Mouse (Mus musculus): ENCODE results near the gene Gm5129.
A peak's percentile ranks its signal among the peaks of the same experiment; 100 is the strongest.
"Not testable (repeated sequence)": the region's sequence is repeated elsewhere in the genome, so short reads cannot be mapped to it uniquely, and the experiment has no call there.

Gene Gm5129

GRCm38 (mm10) chr5:29735557-29736061 lies at the start of gene Gm5129, which contains the start of gene Dnajb6:
Gm5129 (minus strand) TSS chr5:29735936.
Dnajb6 (plus strand) TSS chr5:29735688.
- peak; percentile 95 to 99 for DNase-seq (ENCODE audit: low spot score in 2 of 2)

DNA sequence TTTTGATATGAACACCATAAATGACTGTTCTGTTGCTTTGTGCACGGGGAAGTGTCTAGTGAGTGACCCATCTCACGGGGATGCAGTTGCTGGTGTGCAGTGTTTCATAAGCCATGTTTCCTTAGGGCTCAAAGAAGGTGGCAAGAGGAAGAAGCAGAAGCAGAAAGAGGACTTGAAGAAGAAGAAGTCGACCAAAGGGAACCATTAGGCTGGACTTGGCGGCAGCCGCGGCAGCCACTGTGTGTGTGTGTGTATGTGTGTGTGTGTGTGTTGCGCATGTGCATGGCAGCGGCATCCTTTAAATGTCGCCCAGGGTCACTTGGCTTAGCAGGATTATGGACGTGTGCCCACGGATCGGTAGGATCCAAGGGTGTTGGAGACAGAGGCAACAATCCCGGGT lies 49.2 kb upstream of the Gm5129 start:
- DNase-seq (ENCODE audit: low spot score in 2 of 2), result not testable (repeated sequence)

DNA sequence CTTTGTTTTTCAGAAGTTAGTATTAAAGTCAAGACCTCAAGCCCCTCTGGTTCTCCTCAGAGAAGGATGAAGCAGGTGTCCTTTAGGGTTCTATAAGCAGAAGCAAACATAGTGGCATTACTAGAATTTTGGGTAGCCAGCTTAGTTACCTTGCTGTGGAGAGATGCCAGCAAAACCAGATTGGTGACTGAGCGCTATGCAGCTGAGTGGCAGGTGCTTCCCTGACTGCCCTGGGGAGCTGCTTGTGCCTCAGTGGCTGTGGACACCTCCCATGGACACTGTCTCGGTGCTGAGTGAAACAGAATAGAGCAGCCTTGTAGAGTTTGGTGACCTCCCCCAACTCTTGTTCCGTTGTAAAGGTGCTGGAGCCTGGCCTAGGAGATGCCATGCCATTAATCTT lies 46.5 kb upstream of the Gm5129 start:
- DNase-seq (ENCODE audit: low spot score in 2 of 2), result no peak

- DNase-seq (ENCODE audit: low spot score in 2 of 2), result not testable (repeated sequence)
These were observed 44.0 kb upstream of the Gm5129 start for GRCm38 (mm10) chr5:29779733-29780132.

- DNase-seq (ENCODE audit: low spot score in 2 of 2), result no peak
These were observed 42.3 kb upstream of the Gm5129 start for GRCm38 (mm10) chr5:29778029-29778428.

GRCm38 (mm10) chr5:29775437-29775836 lies 39.7 kb upstream of the Gm5129 start:
- no peak for DNase-seq (ENCODE audit: low spot score in 2 of 2)

GRCm38 (mm10) chr5:29773460-29774150 lies 37.9 kb upstream of the Gm5129 start:
- no peak for DNase-seq (ENCODE audit: low spot score in 2 of 2)

- no peak for DNase-seq (ENCODE audit: low spot score in 2 of 2)
These were observed 37.1 kb upstream of the Gm5129 start for GRCm38 (mm10) chr5:29772651-29773330.

GRCm38 (mm10) chr5:29772038-29772437 lies 36.3 kb upstream of the Gm5129 start:
- no peak for DNase-seq (ENCODE audit: low spot score in 2 of 2)

DNA sequence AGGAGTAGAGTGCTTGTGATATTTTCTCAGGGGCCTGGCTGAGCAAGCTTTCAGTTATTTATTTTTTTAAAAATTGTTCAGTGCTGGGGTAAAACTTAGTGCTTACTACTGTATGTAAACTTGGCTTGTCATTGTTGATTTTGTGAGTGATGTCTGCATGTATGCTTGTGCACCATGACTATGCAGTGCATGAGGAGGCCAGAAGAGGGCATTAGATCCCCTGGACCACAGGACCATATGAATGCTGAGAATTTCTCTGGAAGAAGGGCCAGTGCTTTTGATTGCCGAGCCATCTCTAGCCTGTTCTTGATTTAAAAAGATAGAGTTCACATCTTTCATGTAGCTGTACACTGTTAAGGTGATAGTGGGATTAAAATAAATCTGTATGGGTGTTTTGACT lies 35.2 kb upstream of the Gm5129 start:
- no peak for DNase-seq (ENCODE audit: low spot score in 2 of 2)

- DNase-seq (ENCODE audit: low spot score in 2 of 2), result no peak
These were observed 23.6 kb upstream of the Gm5129 start for GRCm38 (mm10) chr5:29759318-29759717.

DNA sequence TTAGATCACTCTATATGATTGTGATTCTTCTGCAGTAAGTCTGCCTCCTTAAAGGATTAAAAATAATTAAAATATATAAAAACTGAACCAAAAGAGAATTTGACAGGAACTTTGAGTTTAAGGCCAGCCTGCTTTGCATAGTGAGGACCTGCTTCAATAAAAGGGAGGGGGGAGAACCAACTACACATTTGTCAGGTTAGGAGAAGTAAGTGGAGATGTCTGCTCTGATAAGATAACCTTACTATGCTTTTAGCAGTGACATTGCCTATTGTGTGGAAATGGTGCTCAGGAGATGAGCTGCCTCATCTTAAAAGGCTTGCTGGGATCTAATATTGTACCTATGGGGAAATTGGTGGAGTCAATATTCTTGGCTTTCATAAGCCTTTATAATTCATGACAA lies 17.2 kb upstream of the Gm5129 start:
- DNase-seq (ENCODE audit: low spot score in 2 of 2), result no peak

- no peak for DNase-seq (ENCODE audit: low spot score in 2 of 2)
These were observed 15.6 kb upstream of the Gm5129 start for GRCm38 (mm10) chr5:29751306-29751705.

DNA sequence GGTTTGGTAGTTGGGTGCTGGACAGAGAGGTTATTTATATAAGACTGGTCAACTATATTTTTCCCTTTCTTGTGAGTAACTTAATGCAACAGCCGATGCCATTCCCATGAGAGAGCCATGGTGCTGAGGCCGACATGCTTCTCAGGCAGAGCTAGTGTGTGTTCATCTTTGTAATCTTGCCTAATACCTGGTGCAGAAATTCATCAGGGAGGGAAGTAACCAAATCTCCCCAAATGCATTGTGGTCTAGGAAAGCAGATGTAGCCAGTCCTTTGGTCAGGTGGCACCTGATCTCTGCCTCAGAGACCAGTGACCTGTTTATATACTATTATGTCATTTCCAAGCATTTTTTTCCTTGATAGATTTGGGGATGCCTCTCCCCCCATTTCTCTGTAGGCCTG lies 11.9 kb upstream of the Gm5129 start:
- no peak for DNase-seq (ENCODE audit: low spot score in 2 of 2)

GRCm38 (mm10) chr5:29741093-29741492 lies 5.4 kb upstream of the Gm5129 start:
- DNase-seq (ENCODE audit: low spot score in 2 of 2), result no peak

DNA sequence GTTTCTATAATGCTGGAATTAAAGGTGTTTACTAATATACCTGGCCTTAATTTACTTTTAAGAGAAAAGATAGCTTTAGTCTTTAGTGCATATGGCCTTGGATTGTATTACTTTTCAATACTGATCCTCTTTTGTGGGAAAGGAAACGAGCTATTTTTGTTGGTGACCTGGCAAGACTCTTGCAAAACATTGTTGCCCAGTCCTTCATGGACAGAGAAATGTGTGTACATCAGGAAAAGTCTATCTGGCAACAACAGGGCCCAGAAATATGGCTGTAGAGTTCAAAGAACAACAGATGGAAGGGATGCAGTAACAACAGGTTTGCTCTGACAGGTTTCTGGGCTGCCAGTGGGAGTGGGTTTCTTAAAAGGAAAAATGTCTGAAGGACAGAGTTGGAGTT lies 4.9 kb upstream of the Gm5129 start:
- DNase-seq (ENCODE audit: low spot score in 2 of 2), result no peak

GRCm38 (mm10) chr5:29738076-29738475 lies 2.3 kb upstream of the Gm5129 start:
- no peak for DNase-seq (ENCODE audit: low spot score in 2 of 2)

- DNase-seq (ENCODE audit: low spot score in 2 of 2), result no peak
These were observed 1.7 kb upstream of the Gm5129 start for GRCm38 (mm10) chr5:29737471-29737870.

- no peak for DNase-seq (ENCODE audit: low spot score in 2 of 2)
These were observed 1.2 kb upstream of the Gm5129 start for GRCm38 (mm10) chr5:29736942-29737341.

GRCm38 (mm10) chr5:29736073-29736900 lies 551 bp upstream of the Gm5129 start:
- peak; percentile 62 to 84 for DNase-seq (ENCODE audit: low spot score in 2 of 2)

DNA sequence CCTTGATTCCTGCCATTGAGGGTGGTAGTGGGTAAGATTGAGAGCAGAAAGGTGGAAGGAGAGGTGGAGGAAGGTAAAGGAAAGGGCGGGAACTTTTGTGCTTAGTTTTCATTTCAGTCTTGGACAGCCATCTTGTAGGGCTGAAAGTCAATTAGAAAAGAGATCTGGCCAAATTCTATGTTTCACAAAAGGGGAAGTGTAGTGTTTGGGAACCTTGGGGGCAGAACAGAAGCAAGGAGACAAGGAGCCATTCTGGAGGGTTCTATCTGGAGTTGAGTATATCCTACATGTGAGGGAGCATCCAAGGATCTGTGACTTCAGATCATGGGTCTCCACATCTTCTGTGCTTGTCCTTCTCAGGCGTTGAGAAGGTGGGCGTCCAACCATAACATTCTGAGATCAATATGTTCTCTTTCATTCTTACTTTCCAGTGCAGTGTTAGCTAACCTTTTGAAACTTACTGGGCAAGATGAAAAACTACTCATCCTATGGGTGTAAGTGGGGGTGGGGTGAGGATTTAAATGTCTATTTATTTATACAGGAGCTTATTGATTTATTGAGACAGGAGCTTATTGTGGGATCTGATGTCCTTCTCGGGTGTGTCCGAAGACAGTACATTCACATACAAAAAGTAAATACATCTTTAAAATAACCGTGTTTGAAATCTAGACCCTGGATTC lies 765 bp downstream of the Gm5129 start:
- no peak for DNase-seq (ENCODE audit: low spot score in 2 of 2)

- not testable (repeated sequence) for DNase-seq (ENCODE audit: low spot score in 2 of 2)
These were observed 9.7 kb downstream of the Gm5129 start for GRCm38 (mm10) chr5:29726070-29726469.

All from spleen, postnatal 4 days (tissue).